In the genomic region with DNA sequence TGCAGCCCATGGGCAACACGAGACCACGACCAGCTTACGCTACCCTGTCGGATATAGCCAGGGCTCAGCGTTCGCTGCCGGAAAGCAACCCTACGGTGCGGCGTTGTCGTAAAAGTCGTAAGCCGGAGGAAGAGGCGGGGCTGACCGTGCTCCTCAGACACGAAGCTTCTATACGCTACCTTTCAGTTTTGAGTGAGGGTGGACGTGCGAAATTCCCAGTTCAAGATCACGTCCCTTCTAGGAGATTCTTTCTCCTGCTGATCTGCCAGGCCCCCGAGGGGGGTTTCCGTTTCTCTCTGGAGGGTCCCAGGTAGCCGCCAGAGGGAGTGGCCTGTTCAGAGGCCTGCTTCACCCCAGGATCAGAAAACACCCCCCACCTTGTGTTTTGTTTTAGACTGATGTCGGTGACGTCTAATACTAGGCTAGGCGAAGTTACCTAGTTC, we compare ENCODE assay signal across 8 mouse cellular contexts. TPM values are rescaled to one million over a fixed set of nuclear protein-coding genes. Genes with fewer than 3 reads are reported as not detected.
DNase-seq lines count a peak whose midpoint lies in the region; ATAC-seq lines count a peak whose summit lies in the region.

A gene (minus strand): TSS at position 169 of the 443 bp plus-strand sequence.

- H3K9me3 ChIP-seq in hindbrain, embryonic 11.5 days (ENCODE audit: control insufficient read depth, low read length) = no peaks in the 10 kb centered on the region

- H3K4me2 ChIP-seq in hindbrain, embryonic 11.5 days (replicated peaks; ENCODE audit: low read depth, low read length) = peak within 1 kb of the TSS; percentile 83

- H3K4me1 ChIP-seq in hindbrain, embryonic 11.5 days (replicated peaks; ENCODE audit: control insufficient read depth, insufficient read depth, low read length) = no peaks in the 10 kb centered on the region; the same call in 1 of the 2 replicates

- DNase-seq in Muller cell, postnatal 12 days (ENCODE audit: inconsistent ontology term) = peak; percentile 89
- peak; percentile 93 for DNase-seq in cerebellum, adult 9-11 months
- peak; percentile 90 to 97 for DNase-seq in frontal cortex, adult 2 months (ENCODE audit: extremely low spot score in 1 of 2, low spot score in 1 of 2)
- DNase-seq in hindbrain, embryonic 11.5 days (ENCODE audit: low spot score) = peak; percentile 98
- peak; percentile 96 for DNase-seq in layer of hippocampus, postnatal 10 days (ENCODE audit: low spot score in 2 of 2)
- DNase-seq in lung, postnatal 10 days = peak; percentile 96
- peak; percentile 90 for DNase-seq in ovary, postnatal 36 days (ENCODE audit: low spot score)
- DNase-seq in thymus, postnatal 25 days = peak; percentile 94

- no peaks in the 10 kb centered on the region for H3K27me3 ChIP-seq in hindbrain, embryonic 11.5 days (ENCODE audit: control insufficient read depth, insufficient read depth, low read length)

- peak within 1 kb of the TSS; percentile 84 for H3K9ac ChIP-seq in hindbrain, embryonic 11.5 days (ENCODE audit: low read depth, low read length)

- peak within 1 kb of the TSS; percentile 73 for H3K4me3 ChIP-seq in hindbrain, embryonic 11.5 days (ENCODE audit: low read depth, low read length)

- peaks cover 9% of the 10 kb centered on the region; the same call in 1 of the 2 replicates for H3K36me3 ChIP-seq in hindbrain, embryonic 11.5 days (ENCODE audit: control insufficient read depth, insufficient read depth, low read length)

- 0% methylated on average over 26 of the region's 26 CpGs for WGBS in hindbrain, embryonic 11.5 days

- H3K27ac ChIP-seq in hindbrain, embryonic 11.5 days (ENCODE audit: low read depth, low read length) = peak within 1 kb of the TSS; percentile 86

- ATAC-seq in hindbrain, embryonic 11.5 days (ENCODE audit: low FRiP score) = peak; percentile 91

RNA-seq across cellular contexts. Expression of the gene that starts here (rescaled TPM):
- 88.0 and 96.1 TPM in 2 replicates for polyA plus RNA-seq in frontal cortex, adult 2 months (2012; rRNA removed)
- 178 and 182 TPM in 2 replicates for polyA plus RNA-seq in hindbrain, embryonic 11.5 days (2014; fragmentation: Nextera tagmentation; extraction: Ambion mirVana)
- 10 to 100 TPM; 60.7 to 67.3 TPM for total RNA-seq in layer of hippocampus, postnatal 10 days (2021)

Comparison
In these comparisons a context has a peak if more than half of its experiments do, and no peak if none do; other contexts are left out.
1. Peak in every context shown above with its lines: DNase-seq, ATAC-seq, H3K4me3 ChIP-seq and H3K27ac ChIP-seq.